Mouse (Mus musculus): ENCODE results near the gene Timeless.
"Not testable (repeated sequence)": the region's sequence is repeated elsewhere in the genome, so short reads cannot be mapped to it uniquely, and the experiment has no call there.

Gene Timeless

GRCm38 (mm10) chr10:128256328-128256727 lies 24.5 kb downstream of the Timeless start:
- DNase-seq (ENCODE audit: low spot score): no peak

- no peak for DNase-seq (ENCODE audit: low spot score)
Measured at GRCm38 (mm10) chr10:128258953-128259352, 27.1 kb downstream of the Timeless start.

- no peak for DNase-seq (ENCODE audit: low spot score)
Measured at GRCm38 (mm10) chr10:128259946-128260345, 28.1 kb downstream of the Timeless start.

- DNase-seq (ENCODE audit: low spot score): not testable (repeated sequence)
Measured at GRCm38 (mm10) chr10:128260376-128260775, 28.5 kb downstream of the Timeless start.

- no peak for DNase-seq (ENCODE audit: low spot score)
Measured at GRCm38 (mm10) chr10:128262300-128262699, 30.4 kb downstream of the Timeless start.

- DNase-seq (ENCODE audit: low spot score): no peak
Measured at GRCm38 (mm10) chr10:128263393-128264310, 31.8 kb downstream of the Timeless start.

- no peak for DNase-seq (ENCODE audit: low spot score)
Measured at GRCm38 (mm10) chr10:128268371-128268770, 36.5 kb downstream of the Timeless start, which contains the start of gene Apof. Gene Apof (plus strand): TSS chr10:128268671.

- DNase-seq (ENCODE audit: low spot score): no peak
Measured at GRCm38 (mm10) chr10:128269206-128269910, 37.5 kb downstream of the Timeless start.

- DNase-seq (ENCODE audit: low spot score): peak; percentile 92
Measured at GRCm38 (mm10) chr10:128270287-128270841, 38.5 kb downstream of the Timeless start, which contains the start of gene Stat2. Gene Stat2 (plus strand): TSS chr10:128270559.

GRCm38 (mm10) chr10:128270866-128271265 lies 39.0 kb downstream of the Timeless start:
- no peak for DNase-seq (ENCODE audit: low spot score)

- no peak for DNase-seq (ENCODE audit: low spot score)
Measured at GRCm38 (mm10) chr10:128271883-128272282, 40.0 kb downstream of the Timeless start.

GRCm38 (mm10) chr10:128272819-128273439 lies 41.1 kb downstream of the Timeless start:
- DNase-seq (ENCODE audit: low spot score): not testable (repeated sequence)

- not testable (repeated sequence) for DNase-seq (ENCODE audit: low spot score)
Measured at GRCm38 (mm10) chr10:128275374-128275773, 43.5 kb downstream of the Timeless start.

- no peak for DNase-seq (ENCODE audit: low spot score)
Measured at GRCm38 (mm10) chr10:128278158-128278557, 46.3 kb downstream of the Timeless start.

- DNase-seq (ENCODE audit: low spot score): no peak
Measured at GRCm38 (mm10) chr10:128280943-128281342, 49.1 kb downstream of the Timeless start.

- no peak for DNase-seq (ENCODE audit: low spot score)
Measured at GRCm38 (mm10) chr10:128281682-128282081, 49.8 kb downstream of the Timeless start.

GRCm38 (mm10) chr10:128282886-128283450 lies 51.1 kb downstream of the Timeless start:
- DNase-seq (ENCODE audit: low spot score): no peak

GRCm38 (mm10) chr10:128283604-128284579 lies 52.0 kb downstream of the Timeless start:
- peak; percentile 53 for DNase-seq (ENCODE audit: low spot score)

GRCm38 (mm10) chr10:128290594-128290993 lies 58.7 kb downstream of the Timeless start:
- not testable (repeated sequence) for DNase-seq (ENCODE audit: low spot score)

GRCm38 (mm10) chr10:128296370-128297090 lies 64.7 kb downstream of the Timeless start:
- DNase-seq (ENCODE audit: low spot score): no peak
